Mouse (Mus musculus) v-Abl transformed pro-B cells (cell line): ENCODE results near the gene Gm11568.
"Not testable (repeated sequence)": the region's sequence is repeated elsewhere in the genome, so short reads cannot be mapped to it uniquely, and the experiment has no call there.

Experiments used
- in situ Hi-C, 2 experiments: fragments of 400-800 bp; cut with MboI; formaldehyde crosslinking; loops; one replicate each; pipeline ENCODE4 v1.15.1; 2025; ENCODE audit not compliant: unreplicated experiment in 2 of 2

Gene Gm11568

GRCm38 (mm10) chr11:99857617-99858016, at the start of gene Gm11568:
Gene Gm11568 (plus strand): TSS chr11:99857917.
- in situ Hi-C loops = no loop called here

- in situ Hi-C loops = not testable (repeated sequence)
These were observed 47.9 kb upstream of the Gm11568 start, which contains the start of gene Krtap4-13 for GRCm38 (mm10) chr11:99809792-99810191. Gene Krtap4-13 (minus strand): TSS chr11:99809892.

GRCm38 (mm10) chr11:99815566-99815965, 42.2 kb upstream of the Gm11568 start, which contains the start of gene Gm11564:
Gene Gm11564 (minus strand): TSS chr11:99815666.
- in situ Hi-C loops = not testable (repeated sequence)

- in situ Hi-C loops = no loop called here
These were observed 19.8 kb upstream of the Gm11568 start, which contains the start of gene 2300003K06Rik for GRCm38 (mm10) chr11:99837966-99838365. Gene 2300003K06Rik (minus strand): TSS chr11:99838066.

- in situ Hi-C loops = no loop called here
These were observed 15.5 kb upstream of the Gm11568 start for GRCm38 (mm10) chr11:99842185-99842584.

- in situ Hi-C loops = no loop called here
These were observed 11.0 kb upstream of the Gm11568 start for GRCm38 (mm10) chr11:99846746-99847145.

- in situ Hi-C loops = no loop called here
These were observed 6.2 kb upstream of the Gm11568 start, which contains the start of gene Krtap4-16 for GRCm38 (mm10) chr11:99851508-99851907. Gene Krtap4-16 (minus strand): TSS chr11:99851608.

GRCm38 (mm10) chr11:99854121-99854520, 3.6 kb upstream of the Gm11568 start:
- in situ Hi-C loops = no loop called here

GRCm38 (mm10) chr11:99858761-99859160, 1.0 kb downstream of the Gm11568 start:
- in situ Hi-C loops = no loop called here

- in situ Hi-C loops = not testable (repeated sequence)
These were observed 6.5 kb downstream of the Gm11568 start, which contains the start of gene Gm11559 for GRCm38 (mm10) chr11:99864176-99864575. Gene Gm11559 (plus strand): TSS chr11:99864476.

- in situ Hi-C loops = not testable (repeated sequence)
These were observed 15.4 kb downstream of the Gm11568 start, which contains the start of gene Krtap9-1 for GRCm38 (mm10) chr11:99873089-99873488. Gene Krtap9-1 (plus strand): TSS chr11:99873389.

- in situ Hi-C loops = not testable (repeated sequence)
These were observed 21.2 kb downstream of the Gm11568 start, which contains the start of gene Gm11567 for GRCm38 (mm10) chr11:99878887-99879286. Gene Gm11567 (plus strand): TSS chr11:99879187.

GRCm38 (mm10) chr11:99907620-99908019, 49.9 kb downstream of the Gm11568 start, which contains the start of gene Krtap31-1:
Gene Krtap31-1 (plus strand): TSS chr11:99907920.
- in situ Hi-C loops = no loop called here
